Mouse (Mus musculus): ENCODE measurements around the gene Mef2a.

Gene Mef2a

GRCm38 (mm10) chr7:67243121-67243893 is 129.4 kb downstream of the Mef2a start:
- DNase-seq, result peak; percentile 66

DNA sequence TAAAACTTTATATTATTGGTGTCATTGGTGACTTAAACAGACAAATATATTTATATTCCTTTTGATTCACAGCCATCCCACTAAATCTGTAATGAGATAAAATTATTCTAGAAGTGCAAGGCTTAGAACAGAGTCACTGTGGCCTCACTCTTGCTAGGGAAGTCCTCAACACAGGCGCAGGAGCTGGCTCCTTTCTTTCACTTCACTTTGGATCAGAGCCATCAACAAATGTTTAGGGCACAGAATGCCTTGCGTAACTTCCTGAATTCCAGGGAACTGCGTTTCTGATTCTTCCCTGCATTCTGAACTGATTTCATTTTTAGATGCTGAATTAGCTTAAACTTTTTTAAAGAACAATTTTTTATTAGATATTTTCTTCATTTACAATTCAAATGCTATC is 130.7 kb downstream of the Mef2a start:
- DNase-seq, result no peak

DNA sequence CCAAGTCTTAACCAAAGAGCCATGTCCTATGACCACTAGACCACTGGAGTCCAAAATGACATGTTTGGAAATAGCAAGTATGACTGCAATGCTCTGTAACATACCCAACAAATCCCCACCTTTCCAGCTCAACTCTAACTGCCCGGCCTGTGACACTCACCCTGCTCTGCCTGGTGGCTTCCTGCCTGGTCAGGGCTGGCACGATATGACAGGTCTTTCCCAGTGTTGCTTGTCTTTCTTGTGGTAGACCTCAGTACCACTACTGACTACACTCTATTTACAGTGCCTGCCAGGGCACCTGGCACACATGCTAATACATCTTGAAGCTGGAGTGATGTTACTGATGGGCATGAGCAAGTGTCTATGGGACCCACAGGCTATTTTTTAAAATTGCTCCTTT is 134.9 kb downstream of the Mef2a start:
- no peak for DNase-seq

- DNase-seq, result no peak
These were observed 136.3 kb downstream of the Mef2a start for GRCm38 (mm10) chr7:67236351-67236750.

DNA sequence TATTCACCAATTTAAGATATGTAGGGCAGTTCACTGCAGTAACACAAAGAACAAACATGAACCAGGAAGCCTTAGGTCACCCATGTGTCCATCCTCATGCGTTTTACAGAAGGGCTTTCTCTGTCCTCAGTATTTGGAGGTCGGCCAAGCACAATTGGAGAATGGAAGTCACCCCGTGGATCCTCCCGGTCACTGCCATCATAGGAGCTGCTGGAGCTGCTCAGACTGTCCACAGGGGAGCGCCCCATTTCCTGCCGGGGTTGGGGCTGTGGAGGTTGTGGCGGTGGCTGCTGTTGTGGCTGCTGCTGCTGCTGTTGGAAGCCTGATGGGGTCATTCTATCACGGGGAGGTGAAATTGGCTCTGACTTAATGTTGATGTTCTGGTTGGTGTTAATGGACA is 137.9 kb downstream of the Mef2a start:
- DNase-seq, result peak; percentile 50

DNA sequence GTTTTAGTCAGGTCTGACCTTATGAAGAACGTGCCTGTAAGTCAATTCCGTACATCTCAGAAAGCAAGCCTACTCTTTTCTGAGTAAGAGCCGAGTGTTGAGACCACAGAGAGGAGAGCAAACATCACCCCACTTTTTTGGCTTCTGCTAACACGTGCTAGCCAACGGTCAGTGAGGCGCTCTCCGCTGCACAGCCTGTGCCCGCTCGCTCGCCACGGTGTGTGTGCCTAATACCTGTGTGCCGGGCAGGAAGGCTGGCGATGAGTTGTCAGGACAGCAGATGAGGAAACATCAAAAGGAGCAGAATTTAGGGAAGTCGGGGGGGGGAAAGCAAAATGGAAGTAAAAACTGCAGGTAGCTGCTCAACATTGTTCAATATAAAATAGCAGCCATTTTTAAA is 140.2 kb downstream of the Mef2a start:
- no peak for DNase-seq

DNA sequence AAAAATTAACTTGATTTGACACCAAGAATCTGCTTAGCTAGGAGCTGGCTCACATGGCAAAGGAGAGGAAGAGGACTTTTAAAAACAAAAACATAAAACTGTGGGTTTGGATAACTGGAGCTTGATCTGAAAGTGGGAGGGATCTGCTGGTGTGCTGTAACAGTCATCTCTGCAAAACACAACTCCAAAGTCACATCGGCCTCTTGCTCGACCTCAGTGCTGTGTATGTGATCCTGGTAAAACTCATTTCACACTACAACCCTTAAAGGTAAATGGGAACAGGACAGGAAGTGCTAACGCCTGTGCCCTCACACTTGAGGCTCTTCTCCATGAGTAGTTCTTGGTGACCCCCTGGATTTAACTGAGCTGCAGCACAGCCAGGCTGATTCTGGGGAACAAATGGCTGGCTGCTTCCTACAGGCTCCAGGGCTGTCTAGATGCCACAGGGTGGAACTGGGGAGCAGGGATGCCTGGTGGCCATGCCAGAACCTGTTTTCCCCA is 142.0 kb downstream of the Mef2a start:
- peak; percentile 32 for DNase-seq

DNA sequence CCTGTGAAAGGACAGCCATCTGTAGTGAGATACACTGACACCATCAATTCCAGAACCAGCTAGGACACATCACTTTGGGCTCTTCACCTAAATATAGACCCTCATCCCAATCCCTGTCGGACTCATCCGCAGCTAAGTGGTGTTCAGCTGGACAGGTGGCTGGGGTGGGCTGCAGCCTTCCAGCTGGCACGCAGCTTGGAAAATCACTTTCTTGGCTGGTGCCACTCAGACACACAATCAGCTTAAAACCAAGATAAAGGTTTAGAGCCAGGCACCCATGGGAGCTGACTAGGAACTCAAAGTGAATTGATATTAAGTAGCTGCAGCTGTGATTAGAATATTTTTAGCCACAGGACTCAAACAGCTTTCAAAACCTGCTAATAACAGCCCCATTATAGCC is 142.4 kb downstream of the Mef2a start:
- DNase-seq, result no peak

GRCm38 (mm10) chr7:67229701-67230100 is 143.0 kb downstream of the Mef2a start:
- no peak for DNase-seq

DNA sequence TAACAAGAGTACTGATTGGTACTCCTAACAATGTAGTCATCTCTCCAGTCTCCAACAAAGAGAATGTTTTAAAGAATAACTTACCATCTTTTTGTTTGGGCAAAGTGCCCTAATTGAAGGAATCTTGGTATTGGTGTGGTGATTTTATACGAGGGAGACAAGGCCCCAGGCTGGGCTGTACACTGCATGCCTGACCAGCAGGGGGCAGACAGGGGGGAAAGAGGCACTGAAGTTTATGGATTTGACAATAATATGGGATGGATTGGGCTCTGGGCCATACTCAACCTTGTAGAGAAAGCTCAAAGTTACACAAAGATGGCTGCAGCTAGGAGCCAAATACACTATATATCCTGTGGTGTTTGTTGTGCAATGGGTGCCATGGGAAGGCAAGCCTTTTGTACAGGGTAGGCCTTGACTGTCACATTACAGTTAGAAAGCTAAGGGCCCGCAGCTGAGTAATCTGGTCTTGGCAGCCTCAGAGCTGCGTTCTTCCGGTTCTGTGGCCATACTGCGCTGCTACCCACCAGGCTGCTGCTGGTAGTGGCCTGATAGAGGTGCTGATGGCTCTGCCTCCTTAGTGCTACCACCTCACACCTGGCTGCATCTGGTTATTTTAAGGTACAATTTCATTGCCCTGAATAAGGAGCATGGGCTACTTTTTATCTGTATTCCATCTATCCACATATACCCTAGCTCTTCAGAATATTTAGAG is 143.6 kb downstream of the Mef2a start:
- peak; percentile 46 for DNase-seq

GRCm38 (mm10) chr7:67228390-67228789 is 144.3 kb downstream of the Mef2a start:
- no peak for DNase-seq

- DNase-seq, result no peak
These were observed 145.1 kb downstream of the Mef2a start for GRCm38 (mm10) chr7:67227538-67227937.

GRCm38 (mm10) chr7:67225943-67226625 is 146.6 kb downstream of the Mef2a start:
- DNase-seq, result no peak

GRCm38 (mm10) chr7:67222220-67222862 is 150.3 kb downstream of the Mef2a start, which contains the start of gene Lysmd4:
Gene Lysmd4 (plus strand): TSS chr7:67222544.
- DNase-seq, result peak; percentile 99

DNA sequence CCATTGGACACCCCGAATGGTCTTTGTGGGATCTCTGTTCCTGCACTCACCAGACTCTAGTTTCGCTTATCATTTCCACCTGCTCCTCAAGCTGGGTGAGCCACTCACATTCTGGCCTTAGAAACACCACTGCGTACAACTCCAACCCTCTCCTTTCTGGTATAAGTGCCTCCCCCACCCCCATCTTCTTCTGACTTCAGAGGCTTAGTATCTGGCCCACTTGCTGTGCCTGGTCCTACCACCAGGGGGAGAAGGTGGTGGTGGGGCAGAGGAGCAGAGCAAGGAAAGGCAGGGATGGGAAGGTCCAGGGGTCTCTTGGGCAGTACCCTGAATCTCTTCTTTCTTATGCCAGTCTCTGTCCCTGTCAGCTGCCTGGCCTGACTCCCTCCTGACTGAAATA is 155.6 kb downstream of the Mef2a start:
- peak; percentile 62 for DNase-seq

- DNase-seq, result no peak
These were observed 156.3 kb downstream of the Mef2a start for GRCm38 (mm10) chr7:67216351-67216750.

DNA sequence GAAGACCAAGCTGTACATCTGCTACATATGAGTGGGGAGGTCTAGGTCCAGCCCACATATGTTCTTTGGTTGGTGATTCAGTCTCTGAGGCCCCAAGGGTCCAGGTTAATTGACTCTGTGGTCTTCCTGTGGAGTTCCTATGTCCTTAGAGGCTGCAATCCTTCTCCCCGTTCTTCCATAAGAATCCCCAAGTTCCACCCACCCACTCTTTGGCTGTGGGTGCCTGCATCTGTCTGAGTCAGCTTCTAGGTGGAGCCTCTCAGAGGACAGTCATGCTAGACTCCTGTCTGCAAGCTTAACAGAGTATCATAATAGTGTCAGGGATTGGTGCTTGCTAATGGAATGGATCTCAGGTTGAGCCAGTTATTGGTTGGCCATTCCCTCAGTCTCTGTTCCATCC is 159.1 kb downstream of the Mef2a start:
- no peak for DNase-seq

- no peak for DNase-seq
These were observed 160.7 kb downstream of the Mef2a start for GRCm38 (mm10) chr7:67211971-67212370.

DNA sequence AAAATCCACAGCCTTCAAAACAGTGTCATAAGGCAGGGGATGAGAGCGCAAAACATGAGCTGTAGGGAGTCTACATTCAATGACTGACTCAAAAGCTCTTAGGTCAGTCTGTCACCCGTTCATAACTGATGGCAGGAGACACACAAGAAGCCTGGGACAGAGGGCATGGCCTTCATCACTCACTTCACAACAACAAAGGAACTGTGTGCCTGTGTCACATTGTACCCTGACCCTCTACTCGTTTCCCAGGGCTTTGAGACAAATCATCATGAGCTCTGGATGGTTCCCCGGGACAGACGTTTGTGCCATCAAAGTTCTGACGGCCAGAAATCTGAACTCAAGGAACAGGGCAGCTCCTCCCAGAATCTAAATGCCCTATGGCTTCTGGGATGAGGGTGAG is 161.3 kb downstream of the Mef2a start:
- DNase-seq, result no peak

DNA sequence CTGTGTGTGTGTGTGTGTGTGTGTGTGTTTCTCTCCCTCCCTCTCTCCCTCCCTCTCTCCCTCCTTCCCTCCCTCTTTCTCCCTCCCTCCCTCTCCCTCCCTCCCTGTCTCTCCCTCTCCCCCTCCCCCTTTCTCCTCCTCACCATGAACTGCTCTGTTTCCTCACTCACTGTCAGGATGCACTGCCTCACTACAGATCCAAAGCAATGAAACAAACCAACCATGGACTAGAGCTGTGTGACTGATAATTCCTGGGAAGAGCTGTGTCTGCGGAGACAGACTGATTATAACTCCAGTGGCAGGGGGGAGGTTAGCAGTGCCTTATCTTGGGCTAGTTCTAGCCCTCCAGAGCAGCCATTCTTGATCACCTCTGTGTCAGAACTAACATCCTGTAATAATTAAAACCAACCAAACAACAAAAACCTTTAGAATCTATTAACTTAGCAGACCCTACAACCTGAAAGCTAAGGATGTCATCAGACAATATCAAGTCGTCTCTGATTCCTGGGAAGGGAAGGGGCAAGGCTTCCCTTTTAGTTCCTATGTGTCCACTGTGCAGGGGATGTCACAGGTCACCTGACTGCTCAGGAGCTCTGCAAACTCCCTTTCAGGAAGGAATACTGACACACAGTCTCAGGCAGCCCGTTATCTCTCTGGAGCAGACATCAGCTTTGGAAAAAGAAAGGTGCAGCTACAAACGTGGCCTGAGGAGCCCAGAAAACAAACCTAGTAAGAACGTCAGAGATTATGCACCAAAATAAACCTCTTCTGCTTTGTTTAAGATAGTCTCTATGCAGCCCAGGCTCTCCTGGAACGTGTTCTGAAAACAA is 162.4 kb downstream of the Mef2a start:
- no peak for DNase-seq

GRCm38 (mm10) chr7:67208317-67208716 is 164.3 kb downstream of the Mef2a start:
- peak; percentile 69 for DNase-seq

DNA sequence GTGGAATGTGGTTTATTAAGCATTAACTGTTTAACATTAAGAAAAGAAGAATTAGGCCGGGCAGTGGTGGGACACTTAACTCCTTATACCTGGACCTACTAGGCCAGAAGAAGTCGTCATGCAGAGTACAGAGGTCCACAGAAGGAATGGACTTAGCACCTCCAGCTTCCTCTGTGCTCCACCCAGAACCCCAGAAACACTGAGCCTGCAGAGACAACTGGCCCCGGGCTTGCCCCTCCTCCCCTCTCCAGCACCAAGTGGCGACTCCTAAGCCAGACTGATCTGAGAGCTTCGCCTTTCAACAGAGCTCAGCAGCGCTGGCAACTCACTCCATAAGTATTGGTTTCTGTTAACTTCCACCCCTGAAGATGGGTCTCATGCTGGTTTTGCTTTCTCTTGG is 165.0 kb downstream of the Mef2a start:
- DNase-seq, result peak; percentile 80
